Mouse (Mus musculus): Measurements from ENCODE around the gene Nlrp1b. TPM values are rescaled to one million over a fixed set of nuclear protein-coding genes. Genes with fewer than 3 reads are reported as not detected.

The Nlrp1b gene
- total RNA-seq (2021), result under 1 TPM; 0.30 TPM
- long read RNA-seq, experiment 1, result 0 reads
- long read RNA-seq, experiment 2, result 0 reads

DNA sequence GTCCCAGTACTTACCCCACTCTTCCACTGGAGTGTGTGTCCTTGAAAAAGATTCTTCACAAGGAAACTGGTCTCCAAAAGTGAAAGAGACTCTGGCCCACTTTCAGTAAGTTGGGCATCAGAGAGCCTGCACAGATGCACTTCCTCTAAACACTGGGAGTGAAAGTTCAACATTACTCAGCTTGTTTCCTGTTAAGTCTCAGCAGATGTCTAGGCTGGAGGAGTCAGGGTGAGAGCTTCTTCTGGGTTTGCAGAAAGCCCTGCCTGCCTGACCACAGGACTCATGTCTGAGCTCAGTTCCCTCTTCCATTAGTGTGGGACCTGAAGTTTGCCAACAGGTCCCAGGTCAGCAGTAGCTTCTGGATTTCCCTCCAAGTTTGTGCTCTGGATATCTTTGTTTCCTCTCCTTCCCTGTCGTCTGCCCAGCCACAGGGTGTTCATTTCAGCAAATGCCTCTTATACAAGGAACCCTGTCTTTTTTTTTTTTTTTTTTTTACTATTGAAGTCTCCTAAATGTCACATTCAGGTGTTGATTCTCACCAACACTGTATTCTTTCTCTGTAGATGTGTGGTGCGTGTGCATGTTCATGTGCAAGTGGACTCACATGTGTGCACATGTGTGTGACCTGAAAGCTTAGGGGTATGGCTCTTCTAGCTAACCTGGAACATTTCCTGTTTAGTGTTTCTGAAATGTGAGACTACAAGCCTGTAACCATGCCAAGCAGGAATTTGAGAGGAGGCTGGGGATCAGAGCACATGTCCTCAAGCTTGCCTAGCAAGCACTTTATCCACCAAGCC, at the start of gene Nlrp1b:
Gene Nlrp1b, minus strand, starts transcription at position 50 of the 797 bp plus-strand sequence.
- no peak for DNase-seq

- peak; percentile 26 to 53 for DNase-seq
These were observed 30.5 kb upstream of the Nlrp1b start for GRCm38 (mm10) chr11:71261036-71261435.

DNA sequence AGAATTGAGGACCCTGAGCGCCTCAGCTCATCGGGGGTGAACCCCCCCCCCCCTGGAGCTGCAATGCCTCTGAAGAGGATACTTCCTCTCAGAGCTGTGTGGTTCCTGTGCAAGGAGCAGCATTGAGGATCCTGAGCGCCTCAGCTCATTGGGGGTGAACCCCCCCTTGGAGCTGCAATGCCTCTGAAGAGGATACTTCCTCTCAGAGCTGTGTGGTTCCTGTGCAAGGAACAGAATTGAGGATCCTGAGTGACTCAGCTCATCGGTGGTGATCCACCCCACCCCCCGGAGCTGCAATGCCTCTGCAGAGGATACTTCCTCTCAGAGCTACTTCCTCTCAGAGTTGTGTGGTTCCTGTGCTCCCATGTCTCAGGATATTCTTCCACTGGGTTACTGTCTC, 20.8 kb upstream of the Nlrp1b start:
- no peak for DNase-seq

DNA sequence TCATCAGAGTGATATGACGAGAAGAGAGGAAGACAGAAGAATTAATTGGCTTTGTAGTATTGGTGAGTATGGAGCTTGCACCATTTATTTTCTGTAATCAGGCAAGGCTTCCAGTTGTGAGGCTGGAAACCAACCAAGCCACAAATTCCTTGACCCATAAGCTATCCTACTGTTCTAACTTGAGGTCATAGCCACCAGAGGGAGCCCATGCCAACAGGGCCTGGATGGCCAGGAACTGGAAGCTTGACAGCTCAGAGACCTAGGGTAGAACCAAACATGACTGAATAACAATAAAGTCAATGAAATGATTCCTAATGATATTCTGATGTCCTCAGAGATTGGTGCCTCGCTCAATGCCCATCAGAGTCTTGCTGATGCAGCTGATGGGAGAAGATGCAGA, 5.9 kb downstream of the Nlrp1b start:
- peak; percentile 53 to 54 for DNase-seq

DNA sequence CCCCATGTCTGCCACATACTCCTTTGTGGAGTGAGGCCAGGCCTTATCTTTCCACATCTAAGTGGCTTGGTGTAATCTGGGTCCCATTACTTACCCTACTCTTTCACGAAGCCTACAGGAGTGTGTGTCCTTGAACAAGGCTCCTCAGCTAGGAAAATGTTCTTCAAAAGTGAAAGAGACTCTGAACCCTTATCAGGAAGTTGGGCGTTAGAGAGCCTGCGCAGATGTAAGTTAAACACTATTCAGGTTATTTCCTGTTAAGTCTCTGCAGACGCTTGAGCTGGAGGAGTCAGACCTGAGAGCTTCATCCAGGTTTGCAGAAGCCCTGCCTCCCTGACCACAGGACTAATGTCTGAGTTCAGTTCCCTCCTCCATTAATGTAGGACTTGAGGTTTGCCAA, 27.8 kb downstream of the Nlrp1b start:
- no peak for DNase-seq

- no peak for DNase-seq
These were observed 31.2 kb downstream of the Nlrp1b start for GRCm38 (mm10) chr11:71199349-71199748.

GRCm38 (mm10) chr11:71169633-71170032, 60.9 kb downstream of the Nlrp1b start:
- DNase-seq, result no peak

- DNase-seq, result no peak
These were observed 66.4 kb downstream of the Nlrp1b start for GRCm38 (mm10) chr11:71164139-71164538.

DNA sequence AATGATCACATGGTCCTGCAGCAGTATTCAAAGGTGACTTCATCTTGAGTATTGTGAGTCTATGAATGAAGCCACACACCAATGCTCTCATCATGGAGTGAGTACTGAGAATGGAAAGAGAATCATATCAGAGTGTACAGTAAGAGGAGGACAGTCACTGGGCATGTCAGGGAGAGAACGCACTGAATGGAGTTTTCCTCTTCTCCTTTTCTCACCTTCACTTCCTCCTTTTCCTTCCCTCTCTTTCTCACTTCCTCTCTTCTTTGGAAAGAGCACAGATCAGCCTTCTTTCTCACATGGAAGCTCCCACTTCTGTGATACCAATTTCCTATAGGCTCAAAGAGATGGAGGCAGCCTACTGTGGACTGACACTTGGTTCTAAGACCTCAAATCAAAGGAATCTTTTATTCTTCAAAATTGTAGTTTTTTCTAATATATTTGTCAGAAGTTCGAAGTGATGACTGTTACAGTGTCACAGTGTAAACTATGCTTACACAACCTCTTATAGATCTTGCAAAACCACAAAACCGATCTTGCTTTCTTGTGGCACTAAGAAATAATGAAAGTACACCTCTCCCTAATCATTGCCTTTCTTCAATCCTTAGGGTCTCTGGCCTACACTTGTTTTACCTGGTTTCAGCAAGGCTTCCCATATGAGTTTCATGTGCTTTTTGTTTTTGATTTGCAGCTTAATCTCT, 70.9 kb downstream of the Nlrp1b start:
- no peak for DNase-seq

DNA sequence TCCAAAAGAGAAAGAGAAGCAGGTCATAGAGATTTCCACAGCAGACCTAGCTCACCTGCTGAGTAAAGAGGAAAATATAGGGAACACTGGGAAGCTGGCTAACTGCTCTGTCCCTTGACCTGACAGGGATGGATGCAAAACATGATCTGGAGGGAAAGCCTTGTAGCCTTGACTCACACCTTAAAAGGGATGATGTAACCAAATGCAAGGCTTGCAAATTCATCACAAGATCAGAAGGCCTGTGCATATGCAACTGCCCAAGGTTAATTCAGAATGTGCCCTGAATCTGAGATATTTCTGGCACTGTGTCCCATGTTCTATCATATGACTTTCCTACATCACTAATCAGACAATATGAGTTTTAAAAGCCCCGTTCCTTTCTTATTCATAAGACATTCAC, 75.3 kb downstream of the Nlrp1b start:
- DNase-seq, result no peak

- peak in 1 of 2 experiments; percentile 13 for DNase-seq
These were observed 85.9 kb downstream of the Nlrp1b start, which contains the start of gene Nlrp1a for GRCm38 (mm10) chr11:71144661-71145060. Gene Nlrp1a, minus strand, starts transcription at chr11:71144704.

DNA sequence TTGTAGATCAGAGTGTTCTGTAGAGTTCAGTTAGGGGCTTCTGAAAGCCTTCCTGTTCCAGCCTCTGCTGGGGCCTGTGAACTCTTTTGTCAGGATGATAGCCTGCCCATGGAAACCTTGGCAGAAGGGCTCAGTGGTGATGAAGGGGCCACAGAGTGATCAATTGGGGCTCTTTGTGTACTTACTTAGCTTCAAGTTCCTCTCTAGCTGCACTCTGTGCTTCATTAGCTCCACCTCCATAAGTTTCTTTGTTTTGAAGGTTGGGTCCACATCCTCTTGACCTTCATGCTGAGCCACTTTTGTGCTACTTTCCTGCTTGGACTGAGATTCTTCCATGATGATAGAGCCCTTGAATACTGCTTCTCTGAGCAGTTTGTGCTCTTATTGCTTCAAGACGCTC, 88.5 kb downstream of the Nlrp1b start:
- no peak for DNase-seq

DNA sequence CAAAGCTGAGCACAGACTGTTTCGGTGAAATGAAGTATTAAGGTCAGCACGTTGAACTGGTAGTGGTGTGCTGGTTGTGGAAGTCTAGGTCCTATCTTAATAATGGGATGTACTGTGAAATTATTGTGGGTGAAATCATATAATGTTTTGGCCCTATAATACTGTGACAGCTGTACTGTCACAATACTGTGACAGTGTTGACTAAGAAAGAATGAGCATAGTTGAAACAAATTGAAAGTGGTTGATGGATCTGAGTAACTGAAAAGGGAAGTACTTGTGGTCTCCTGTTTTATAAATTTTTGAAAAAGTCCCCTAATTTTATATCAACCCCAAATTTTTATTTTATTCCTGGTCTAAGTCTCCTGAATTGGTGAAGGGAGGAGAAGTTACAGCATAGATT, 123.4 kb downstream of the Nlrp1b start:
- no peak for DNase-seq

DNA sequence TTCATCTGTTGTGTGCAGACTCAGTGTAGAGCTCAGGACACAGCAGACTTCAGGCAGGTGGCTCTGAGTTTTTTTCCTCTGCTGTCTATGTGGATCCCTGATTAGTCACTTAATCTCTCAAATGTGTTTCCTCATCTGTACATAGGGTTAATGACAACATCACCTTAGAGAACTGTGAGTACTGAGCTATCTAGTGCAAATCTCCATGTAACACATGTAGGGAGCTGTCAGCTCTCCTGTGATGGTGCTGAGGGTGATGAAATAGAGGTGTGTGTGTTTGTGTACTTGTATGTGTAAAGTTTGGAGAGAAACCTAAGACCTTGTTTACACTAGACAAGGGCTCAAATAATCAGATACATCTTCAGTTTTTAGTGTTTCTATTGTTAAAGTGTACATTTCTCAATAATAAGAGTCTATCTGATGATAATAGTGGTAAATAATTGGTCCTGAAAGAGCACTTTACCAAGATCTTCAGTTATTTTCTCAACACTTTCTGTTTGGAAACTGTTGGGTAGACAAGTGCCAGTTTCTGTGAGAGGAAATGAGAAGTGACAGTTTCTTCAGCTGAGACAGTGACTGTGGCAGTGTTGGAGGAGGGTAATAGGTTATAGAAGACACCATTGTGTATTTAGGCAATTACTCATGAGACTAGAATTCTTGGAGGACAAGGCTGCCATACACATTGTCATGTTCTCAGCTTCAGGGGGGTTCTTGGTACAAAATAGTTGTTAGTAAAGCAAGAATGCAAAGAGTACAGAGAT, 124.1 kb downstream of the Nlrp1b start:
- DNase-seq, result no peak

- no peak for DNase-seq
These were observed 126.6 kb downstream of the Nlrp1b start for GRCm38 (mm10) chr11:71103931-71104330.

Other genes starting within 250 kb of the Nlrp1b start
- 100 to 1,000 TPM; 231 to 240 TPM for gene C1qbp, start 247.7 kb downstream of the Nlrp1b start, total RNA-seq (2021)
- gene Dhx33, start 226.3 kb downstream of the Nlrp1b start, total RNA-seq (2021), result 10 to 100 TPM; 28.4 to 31.4 TPM
- gene Mis12, start 211.1 kb downstream of the Nlrp1b start, total RNA-seq (2021), result 10 to 100 TPM; 21.8 to 26.3 TPM
- 10 to 100 TPM; 71.1 to 92.2 TPM for gene Derl2, start 210.9 kb downstream of the Nlrp1b start, total RNA-seq (2021)
- gene 6330403K07Rik, start 197.2 kb downstream of the Nlrp1b start, total RNA-seq (2021), result 1 to 10 TPM; 7.3 to 7.4 TPM
- gene Nlrp1a, start 86.0 kb downstream of the Nlrp1b start, total RNA-seq (2021), result 1 to 10 TPM; 1.7 to 2.0 TPM

Data from adrenal gland, postnatal 36 days (tissue).